Mouse (Mus musculus) E14TG2a.4 (cell line): Measurements from ENCODE around the gene Smyd1.

Experiments
- CTCF ChIP-seq: conservative IDR thresholded peaks from 2 replicates; pipeline ENCODE4 v1.5.1; 2014; ENCODE audit warnings: low read length
- NANOG ChIP-seq: IDR thresholded peaks from 2 replicates; pipeline ENCODE4 v1.6.1; 2014; ENCODE audit warnings: borderline replicate concordance, low read length, mixed read lengths

DNA sequence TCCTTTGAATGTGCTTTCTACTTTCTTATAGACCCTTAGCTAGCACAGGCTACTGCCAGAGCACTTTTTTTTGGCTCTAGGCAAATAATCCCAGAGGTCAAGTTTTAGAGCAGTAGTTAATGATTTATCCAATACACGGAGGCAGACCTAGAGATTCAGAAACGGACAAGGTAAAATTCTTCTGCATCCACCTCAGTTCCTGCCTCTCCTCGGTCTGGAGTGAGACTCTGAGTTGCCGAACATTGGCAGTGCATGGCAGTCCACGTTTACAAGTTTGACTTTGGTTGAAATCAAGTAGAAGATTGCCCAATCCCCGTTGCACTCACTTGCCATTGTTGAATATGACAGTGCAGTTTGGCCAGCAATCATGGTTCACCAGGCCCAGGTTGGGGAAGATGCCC, 85.0 kb downstream of the Smyd1 start:
- no peak for TF ChIP-seq CTCF
- no peak for TF ChIP-seq NANOG
